Mouse (Mus musculus) CH12.LX (cell line): ENCODE measurements at regions not wholly inside any gene's neighbourhood (a gene's known extent, or its start where the extent isn't known, plus 50 kb on each side); places are given as distances from the start of the nearest gene placed in this dataset.

Experiments
- CTCF ChIP-seq, 2 experiments: IDR thresholded peaks in 1 of 2; conservative IDR thresholded peaks in 1 of 2; 2 replicates each; pipeline ENCODE4 v1.5.1; 2011 to 2012; ENCODE audit warnings: low read depth in 2 of 2, low read length in 2 of 2, improper control_type of control experiment in 1 of 2, inconsistent platforms in 1 of 2, mild to moderate bottlenecking in 1 of 2, moderate library complexity in 1 of 2
- POLR2A ChIP-seq: IDR thresholded peaks from 2 replicates; pipeline ENCODE4 v1.6.1; 2011; ENCODE audit warnings: low read depth, mild to moderate bottlenecking, improper control_type of control experiment, low read length
- TCF12 ChIP-seq: IDR thresholded peaks from 2 replicates; pipeline ENCODE4 v1.6.1; 2014; ENCODE audit warnings: low read depth, mild to moderate bottlenecking, inconsistent platforms, low read length, improper control_type of control experiment
- USF1 ChIP-seq: IDR thresholded peaks from 2 replicates; pipeline ENCODE4 v1.6.1; 2014; ENCODE audit warnings: low read depth, mild to moderate bottlenecking, inconsistent platforms, low read length, improper control_type of control experiment

- TF ChIP-seq CTCF (conservative IDR thresholded peaks at IDR 0.05 in 1 of 2, IDR thresholded peaks at IDR 0.05 in 1 of 2; ENCODE audit: low read depth in 2 of 2, low read length in 2 of 2) (no peak), POLR2A (no peak), USF1 (no peak), TCF12 (no peak)
Measured at GRCm38 (mm10) chr9:41442418-41442817, 280.9 kb upstream of the Ubash3b start.
